Mouse (Mus musculus) cerebellum, postnatal 10 days (tissue): Measurements from ENCODE around the gene Tenm2.

Experiments
- DNase-seq, 2 experiments: peaks; one replicate each; pipeline ENCODE4 v3.0.0; 2021; ENCODE audit warnings: mixed read lengths in 2 of 2

Gene Tenm2

GRCm38 (mm10) chr11:36263840-36264239 is 971.9 kb downstream of the Tenm2 start:
- DNase-seq, result no peak

GRCm38 (mm10) chr11:36257187-36257586 is 978.6 kb downstream of the Tenm2 start:
- DNase-seq, result no peak

DNA sequence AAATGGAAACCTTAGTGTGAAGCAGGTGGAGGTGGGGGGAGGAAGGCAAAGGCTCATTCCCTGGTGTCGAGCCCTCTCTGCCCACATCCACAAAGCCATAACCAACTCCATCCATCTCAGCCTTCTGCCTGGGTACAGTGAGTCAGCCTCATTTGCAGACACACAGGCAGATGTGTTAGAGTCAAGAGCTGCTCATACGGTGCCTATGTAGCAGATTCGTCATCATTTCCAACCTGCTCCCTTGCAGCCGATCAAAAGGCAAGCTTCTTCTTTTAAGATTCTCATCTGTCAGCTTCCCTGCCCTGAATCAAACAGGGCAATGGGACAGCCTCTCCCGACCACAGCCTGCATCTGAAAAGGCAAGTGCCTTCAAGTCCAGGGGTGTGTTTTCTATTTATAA is 979.0 kb downstream of the Tenm2 start:
- DNase-seq, result no peak

DNA sequence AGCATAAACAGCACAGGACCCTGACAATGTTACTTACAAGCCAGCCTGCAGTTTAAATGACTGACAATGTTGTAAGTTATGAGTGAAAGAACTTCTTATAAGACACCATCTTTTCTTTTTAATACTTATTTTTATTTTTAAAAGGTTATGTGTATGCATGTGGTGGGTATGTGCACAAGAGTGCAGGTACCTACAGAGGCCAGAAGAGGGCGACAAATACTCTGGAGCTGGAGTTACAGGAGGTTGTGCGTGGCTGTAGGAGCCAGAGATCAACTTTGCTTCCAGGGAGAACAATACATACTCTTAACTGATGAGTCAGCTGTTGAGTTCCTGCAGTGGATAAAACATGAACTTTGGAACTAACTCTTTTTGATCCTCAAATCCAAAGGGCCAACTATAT is 981.7 kb downstream of the Tenm2 start:
- DNase-seq, result no peak

DNA sequence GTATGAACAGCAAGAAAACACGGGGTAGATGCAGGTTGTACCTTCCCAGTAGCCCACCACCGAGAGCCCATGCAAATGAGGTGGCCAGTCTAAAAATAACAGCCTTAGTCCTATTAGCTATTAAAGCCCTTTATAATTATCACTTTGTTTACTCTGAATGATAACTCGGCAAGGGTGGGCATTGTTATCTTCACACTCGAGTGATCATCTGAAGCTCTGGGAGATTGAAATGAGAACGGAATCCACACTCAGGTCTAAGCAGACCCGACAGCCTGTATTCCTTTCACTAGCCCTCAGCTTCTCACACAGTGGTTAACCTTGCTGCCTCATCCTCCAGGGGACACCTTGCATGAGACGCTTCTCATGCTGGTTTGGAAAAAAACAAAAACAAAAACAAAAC is 985.7 kb downstream of the Tenm2 start:
- DNase-seq, result no peak

GRCm38 (mm10) chr11:36246152-36246551 is 989.6 kb downstream of the Tenm2 start:
- DNase-seq, result no peak

DNA sequence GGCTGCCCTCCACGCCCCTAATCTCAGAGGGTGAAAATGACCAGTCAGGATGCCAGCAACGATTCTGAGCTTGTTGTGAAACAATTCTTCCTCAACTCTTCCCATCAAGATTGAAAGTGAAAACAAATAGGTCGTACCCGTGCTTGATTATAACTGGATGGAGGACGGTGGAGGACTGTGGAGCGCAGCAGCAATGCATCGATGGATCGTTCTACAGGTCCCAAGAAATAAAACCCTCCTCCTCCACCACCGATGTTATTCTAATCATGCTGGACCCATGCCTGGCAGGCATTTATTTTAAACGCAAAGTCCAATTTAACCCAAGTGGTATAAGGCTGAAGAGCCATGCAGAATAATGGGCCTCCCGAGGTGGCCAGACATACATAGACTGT is 991.3 kb downstream of the Tenm2 start:
- DNase-seq, result no peak

DNA sequence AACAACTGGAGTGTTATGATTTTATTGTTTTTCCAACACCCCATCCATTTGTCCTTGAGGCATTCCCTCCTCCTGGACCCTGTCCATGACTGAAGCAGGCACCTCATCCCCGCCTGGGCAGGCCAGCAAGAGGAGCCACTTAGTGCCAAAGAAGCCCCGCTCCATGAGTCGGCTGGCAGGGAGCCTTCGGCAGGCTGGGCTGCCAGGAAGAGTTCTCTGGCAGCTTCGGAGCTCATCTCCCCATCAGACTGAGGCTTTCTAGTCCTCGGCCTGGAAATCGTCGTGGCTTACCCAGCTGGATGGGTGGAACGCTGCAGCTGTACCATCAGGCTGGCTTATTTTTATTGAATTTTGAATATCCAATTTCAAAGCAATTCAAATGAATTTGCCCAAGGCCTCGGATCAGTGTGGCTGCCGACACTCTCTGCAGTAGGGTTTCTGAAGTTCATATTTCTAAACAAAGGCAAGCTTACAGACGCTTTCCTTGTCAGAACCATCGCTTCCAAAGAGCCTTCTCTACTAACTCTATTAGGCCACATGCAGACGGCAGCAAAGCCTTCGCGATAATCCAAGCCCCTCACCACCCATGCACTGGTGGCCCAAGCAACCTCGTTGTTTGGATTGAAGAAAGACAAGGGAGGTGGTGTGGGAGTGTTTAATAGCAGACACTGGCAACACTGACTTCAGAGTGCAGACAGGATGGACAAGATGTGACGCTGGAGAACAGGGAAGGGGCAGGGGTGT is 991.8 kb downstream of the Tenm2 start:
- peak; percentile 91 to 97 for DNase-seq

DNA sequence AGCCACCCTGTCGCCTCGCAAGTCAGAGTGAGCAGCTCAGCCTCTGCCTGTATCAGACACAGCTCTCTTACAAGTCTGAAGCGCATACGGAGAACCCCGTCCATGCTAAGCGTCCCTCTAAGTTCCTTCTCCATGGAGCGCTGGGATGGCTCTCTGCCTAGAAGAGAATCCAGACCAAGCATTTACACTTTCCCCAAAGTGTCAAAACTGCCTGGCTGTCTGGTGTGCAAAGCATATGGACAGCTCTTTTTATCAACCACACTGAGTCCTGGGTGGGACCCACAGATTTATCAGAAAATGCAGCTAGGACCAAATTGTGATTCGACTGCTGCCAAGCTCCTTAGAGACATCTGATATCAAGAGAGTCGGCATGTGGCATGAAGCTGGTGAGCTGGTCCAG is 996.9 kb downstream of the Tenm2 start:
- no peak for DNase-seq

- DNase-seq, result no peak
These were observed 1007.1 kb downstream of the Tenm2 start for GRCm38 (mm10) chr11:36228654-36229053.

DNA sequence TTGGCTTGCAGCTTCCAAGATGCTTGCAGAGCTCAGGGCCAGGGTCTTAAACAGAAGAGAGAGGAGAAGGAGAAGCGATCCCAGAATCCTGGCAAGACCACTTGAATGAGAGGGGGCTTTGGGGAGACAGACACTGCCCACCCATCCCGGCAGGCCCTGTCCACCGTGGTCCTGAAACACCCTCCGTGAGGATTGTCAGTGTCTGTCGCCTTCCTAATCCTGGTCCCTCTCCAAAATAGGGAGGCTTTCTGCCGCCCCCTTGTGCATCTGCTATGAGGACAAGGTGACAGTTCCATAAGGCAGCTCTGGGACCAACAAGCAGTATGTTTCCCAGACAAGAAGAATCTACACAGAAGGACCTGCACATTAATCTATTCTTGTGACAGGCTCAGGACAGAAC is 1007.6 kb downstream of the Tenm2 start:
- DNase-seq, result no peak

GRCm38 (mm10) chr11:36226061-36226460 is 1009.7 kb downstream of the Tenm2 start:
- peak in 1 of 2 experiments; percentile 38 for DNase-seq

GRCm38 (mm10) chr11:36223716-36224439 is 1011.9 kb downstream of the Tenm2 start:
- no peak for DNase-seq

- no peak for DNase-seq
These were observed 1013.7 kb downstream of the Tenm2 start for GRCm38 (mm10) chr11:36222071-36222470.

- peak; percentile 94 to 95 for DNase-seq
These were observed 1014.3 kb downstream of the Tenm2 start for GRCm38 (mm10) chr11:36221271-36221975.

GRCm38 (mm10) chr11:36220651-36221050 is 1015.1 kb downstream of the Tenm2 start:
- peak; percentile 55 to 71 for DNase-seq

DNA sequence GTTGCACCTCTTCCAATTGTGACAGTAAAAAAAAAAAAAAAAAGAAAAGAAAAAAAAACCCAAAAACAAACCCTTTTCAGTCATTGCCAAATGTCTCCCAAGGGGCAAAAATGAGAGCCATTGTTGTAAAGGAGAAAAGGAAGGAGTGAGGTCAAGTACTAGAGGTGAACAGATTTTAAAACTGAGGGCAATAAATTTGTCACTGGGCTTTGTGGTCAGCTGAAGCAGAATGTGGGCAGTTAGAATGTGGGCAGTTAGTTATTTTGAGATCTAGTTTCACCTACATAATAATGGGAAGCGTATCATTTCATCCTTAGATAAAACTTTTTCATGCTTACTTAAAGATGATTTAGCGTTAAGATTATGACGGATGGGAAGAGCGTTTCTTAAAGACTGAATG is 1016.2 kb downstream of the Tenm2 start:
- DNase-seq, result no peak

DNA sequence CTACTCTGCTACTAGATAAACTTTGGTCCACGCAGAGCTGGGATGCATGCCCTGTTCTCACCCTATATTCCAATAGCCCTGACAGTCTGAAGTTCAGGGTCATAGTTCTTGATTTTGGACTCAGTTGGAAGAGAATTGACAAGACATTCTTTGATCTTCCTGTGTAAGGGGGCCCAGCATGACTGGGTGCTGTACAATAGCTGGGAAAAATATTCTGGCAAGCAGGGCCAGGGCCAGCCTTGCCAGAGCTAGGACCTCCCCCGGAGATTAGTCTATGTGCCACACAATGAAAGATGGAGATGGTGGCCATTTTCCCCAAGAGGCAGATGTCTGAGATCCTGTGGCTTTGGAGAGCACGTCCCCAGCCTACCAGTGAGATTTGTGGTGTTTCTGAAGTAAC is 1021.2 kb downstream of the Tenm2 start:
- DNase-seq, result no peak

DNA sequence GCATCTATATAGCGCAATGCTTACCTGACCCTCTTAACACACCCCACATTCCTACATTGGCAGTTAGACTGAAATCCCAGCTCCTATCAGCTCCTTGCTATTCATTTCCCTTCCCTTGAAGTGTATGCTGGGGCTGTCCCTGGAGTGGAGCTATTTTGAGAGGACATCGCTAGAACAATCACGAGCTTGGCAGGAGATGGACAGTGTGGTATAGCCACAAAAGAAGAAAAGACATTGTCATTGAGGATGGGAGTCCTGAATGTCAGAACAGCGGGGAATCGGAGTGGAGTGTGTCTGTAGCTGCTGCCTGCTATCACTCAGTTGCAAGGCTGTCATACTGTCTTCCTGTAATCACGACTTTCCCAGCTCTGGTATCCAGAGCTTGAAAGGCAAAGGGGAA is 1031.4 kb downstream of the Tenm2 start:
- no peak for DNase-seq

GRCm38 (mm10) chr11:36203896-36204295 is 1031.9 kb downstream of the Tenm2 start:
- DNase-seq, result no peak

DNA sequence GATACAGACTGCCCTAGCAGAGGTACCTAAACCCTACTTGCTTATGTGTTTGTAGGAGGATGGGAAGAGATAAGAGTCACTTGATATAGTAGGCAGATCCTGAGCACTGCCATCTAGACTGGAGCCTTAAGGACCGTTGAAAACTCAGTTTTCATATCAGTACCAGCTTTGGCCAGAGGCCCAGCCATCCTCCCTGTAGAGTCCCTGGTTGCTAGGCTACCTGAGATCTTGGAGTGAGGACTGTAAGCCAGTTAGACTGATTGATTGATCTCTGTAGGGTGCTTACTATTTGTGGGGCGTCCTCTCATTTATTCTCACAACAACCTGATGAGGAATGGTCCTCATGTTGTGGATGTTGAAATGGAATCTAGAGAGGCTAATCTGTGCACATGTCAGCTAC is 1041.4 kb downstream of the Tenm2 start:
- peak in 1 of 2 experiments; percentile 42 for DNase-seq

GRCm38 (mm10) chr11:36176106-36176505 is 1059.7 kb downstream of the Tenm2 start:
- peak; percentile 73 to 83 for DNase-seq

DNA sequence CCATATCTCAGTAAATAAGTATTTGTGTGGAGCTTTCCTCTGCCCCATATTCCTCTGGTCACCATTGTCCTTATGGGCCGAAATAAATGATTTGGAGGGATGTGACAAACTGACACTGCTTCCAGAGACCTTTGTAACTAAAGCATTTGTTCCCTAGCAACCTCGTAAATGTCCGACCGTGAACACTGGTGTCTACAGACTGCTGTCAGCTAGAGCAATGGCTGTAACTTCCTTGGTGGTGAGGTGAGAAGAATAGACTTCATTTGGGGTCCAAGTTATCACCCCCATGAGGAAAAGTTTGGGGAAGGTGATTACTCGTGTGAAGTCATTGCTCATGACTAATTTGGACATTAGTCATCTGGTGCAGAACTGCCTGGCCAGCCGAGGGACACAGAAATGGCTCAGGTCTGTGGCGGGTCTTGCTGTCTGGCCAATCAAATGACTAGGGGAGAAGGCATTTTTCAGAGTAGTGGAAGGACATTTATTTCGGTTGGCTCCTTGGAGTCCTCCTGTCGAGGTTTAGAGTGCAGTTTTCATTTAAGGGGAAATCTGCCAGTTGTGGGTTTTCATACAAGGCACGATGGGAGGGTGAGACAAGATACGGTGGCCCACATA is 1062.6 kb downstream of the Tenm2 start:
- DNase-seq, result no peak
